Mouse (Mus musculus) embryonic facial prominence, embryonic 15.5 days (tissue): ENCODE data around the gene Palb2. TPM values are rescaled to one million over a fixed set of nuclear protein-coding genes. Genes with fewer than 3 reads are reported as not detected.

ENCODE experiments used
- ATAC-seq: fragments of 200-750 bp; cut with Nextera tagmentation; 2 replicates; pipeline ENCODE4 v1.8.0; 2017; ENCODE audit warnings: low read depth, moderate TSS enrichment; ENCODE audit not compliant: insufficient number of reproducible peaks, low FRiP score, low TSS enrichment
- H3K27ac ChIP-seq: fragments of 300-500 bp; sonication (generic); replicated peaks from 2 replicates; pipeline ENCODE4 v1.5.1; 2015; ENCODE audit warnings: mild to moderate bottlenecking, inconsistent platforms
- H3K27me3 ChIP-seq: fragments of 300-500 bp; sonication (generic); 2 replicates; pipeline ENCODE4 v1.6.1; 2015; ENCODE audit warnings: inconsistent platforms
- H3K36me3 ChIP-seq: fragments of 300-500 bp; sonication (generic); 2 replicates; pipeline ENCODE4 v1.6.1; 2015; ENCODE audit warnings: mild to moderate bottlenecking, inconsistent platforms
- H3K4me1 ChIP-seq: fragments of 300-500 bp; sonication (generic); 2 replicates; pipeline ENCODE4 v1.6.1; 2015; ENCODE audit warnings: inconsistent platforms
- H3K4me2 ChIP-seq: fragments of 300-500 bp; sonication (generic); replicated peaks from 2 replicates; pipeline ENCODE4 v1.6.1; 2015; ENCODE audit warnings: mild to moderate bottlenecking, inconsistent platforms
- H3K4me3 ChIP-seq: fragments of 300-500 bp; sonication (generic); replicated peaks from 2 replicates; pipeline ENCODE4 v1.5.1; 2015; ENCODE audit warnings: mild to moderate bottlenecking, inconsistent platforms
- H3K9ac ChIP-seq: fragments of 300-500 bp; sonication (generic); 2 replicates; pipeline ENCODE4 v1.6.1; 2015; ENCODE audit warnings: inconsistent platforms
- H3K9me3 ChIP-seq: fragments of 300-500 bp; sonication (generic); replicated peaks from 2 replicates; pipeline ENCODE4 v1.6.1; 2016; ENCODE audit warnings: inconsistent platforms
- WGBS: fragments of 180-500 bp; shearing (Covaris S2); methylation state at CpG from one replicate; pipeline ENCODE4 v1.1.7; 2015; 5-methylcytosine and 5-hydroxymethylcytosine counted together
- polyA plus RNA-seq: library from polyadenylated mRNA; unstranded; fragments of >200 nt; fragmentation: Nextera tagmentation; extraction: Ambion mirVana; gene quantifications from 2 replicates; pipeline ENCODE4 v1.2.1, GENCODE M21; 2015

Gene Palb2
- polyA plus RNA-seq: 9.2 and 12.4 TPM in 2 replicates

GRCm38 (mm10) chr7:122132497-122133337, at the start of gene Palb2, which contains the start of gene Dctn5:
Gene Palb2, minus strand, starts transcription at chr7:122132985.
Gene Dctn5, plus strand, starts transcription at chr7:122133041.
- WGBS: under 1% methylated on average over 54 of the region's 54 CpGs
- H3K4me3 ChIP-seq: peak within 1 kb of the TSS; percentile 76
- no peaks in the 10 kb centered on the region for H3K27me3 ChIP-seq

GRCm38 (mm10) chr7:122180720-122181119, 47.9 kb upstream of the Palb2 start:
- Histone ChIP-seq H3K9ac (no peak overlapping the region), H3K4me3 (no peak overlapping the region), H3K4me1 (0 out of 2 replicates have a peak, but pooled peaks cover 1% of the 10 kb centered on the region), H3K27me3 (no peaks in the 10 kb centered on the region), H3K36me3 (no peaks in the 10 kb centered on the region), H3K4me2 (no peak overlapping the region), H3K27ac (no peak overlapping the region), H3K9me3 (no peaks in the 10 kb centered on the region)
- no peak for ATAC-seq
- WGBS: 92% methylated on average over 7 of the region's 7 CpGs

More at GRCm38 (mm10) chr7:122132497-122133337, at the start of gene Palb2, which contains the start of gene Dctn5:
- Histone ChIP-seq H3K36me3 (peaks cover 36% of the 10 kb centered on the region), H3K9ac (peak within 1 kb of the TSS; percentile 77), H3K4me1 (0 out of 2 replicates have a peak, but pooled peaks cover 10% of the 10 kb centered on the region), H3K4me2 (peak within 1 kb of the TSS; percentile 68), H3K9me3 (no peaks in the 10 kb centered on the region), H3K27ac (peak within 1 kb of the TSS; percentile 80)
- ATAC-seq: peak; percentile 95

- Histone ChIP-seq H3K27ac (no peak overlapping the region), H3K9me3 (no peaks in the 10 kb centered on the region), H3K9ac (no peak overlapping the region), H3K4me3 (no peak overlapping the region), H3K4me2 (no peak overlapping the region), H3K4me1 (no peaks in the 10 kb centered on the region), H3K36me3 (peaks cover 36% of the 10 kb centered on the region), H3K27me3 (no peaks in the 10 kb centered on the region)
- WGBS: 70% methylated on average over 10 of the region's 10 CpGs
- no peak for ATAC-seq
These were observed 38.8 kb upstream of the Palb2 start for GRCm38 (mm10) chr7:122171613-122172012.

- H3K4me3 ChIP-seq: no peak overlapping the region
- no peak overlapping the region for H3K9ac ChIP-seq
- H3K27me3 ChIP-seq: no peaks in the 10 kb centered on the region
- ATAC-seq: no peak
- no peaks in the 10 kb centered on the region for H3K9me3 ChIP-seq
- no peak overlapping the region for H3K27ac ChIP-seq
- no peaks in the 10 kb centered on the region for H3K4me1 ChIP-seq
- H3K4me2 ChIP-seq: no peak overlapping the region
- H3K36me3 ChIP-seq: peaks cover 45% of the 10 kb centered on the region
- WGBS: 79% methylated on average over 6 of the region's 6 CpGs
These were observed 37.9 kb upstream of the Palb2 start for GRCm38 (mm10) chr7:122170705-122171104.

DNA sequence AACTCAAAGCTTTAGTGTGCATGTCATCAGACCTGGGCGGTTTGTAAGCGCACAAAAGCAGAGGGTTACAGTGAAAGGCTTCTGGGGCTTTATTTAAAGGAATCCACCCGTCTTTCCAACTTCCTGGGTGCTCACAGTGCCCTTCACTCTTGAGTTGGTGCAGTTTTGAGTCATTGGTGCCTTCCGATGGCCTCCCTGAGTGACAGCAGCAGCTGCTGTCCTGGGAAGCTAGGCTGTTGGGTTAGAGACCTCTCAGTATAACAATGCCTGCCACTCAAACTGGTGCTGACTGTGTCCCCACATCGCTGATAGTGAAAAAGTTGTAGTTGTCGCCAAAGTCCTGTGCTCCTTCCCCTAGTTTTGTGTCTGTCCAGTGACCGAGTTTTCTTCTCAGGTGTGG, 34.4 kb upstream of the Palb2 start:
- H3K27me3 ChIP-seq: no peaks in the 10 kb centered on the region
- no peak overlapping the region for H3K4me2 ChIP-seq
- no peak overlapping the region for H3K4me3 ChIP-seq
- ATAC-seq: no peak
- no peaks in the 10 kb centered on the region for H3K9me3 ChIP-seq
- H3K9ac ChIP-seq: no peak overlapping the region
- H3K36me3 ChIP-seq: peaks cover 70% of the 10 kb centered on the region
- WGBS: 86% methylated on average over 7 of the region's 7 CpGs
- H3K4me1 ChIP-seq: peaks cover 3% of the 10 kb centered on the region
- H3K27ac ChIP-seq: no peak overlapping the region

DNA sequence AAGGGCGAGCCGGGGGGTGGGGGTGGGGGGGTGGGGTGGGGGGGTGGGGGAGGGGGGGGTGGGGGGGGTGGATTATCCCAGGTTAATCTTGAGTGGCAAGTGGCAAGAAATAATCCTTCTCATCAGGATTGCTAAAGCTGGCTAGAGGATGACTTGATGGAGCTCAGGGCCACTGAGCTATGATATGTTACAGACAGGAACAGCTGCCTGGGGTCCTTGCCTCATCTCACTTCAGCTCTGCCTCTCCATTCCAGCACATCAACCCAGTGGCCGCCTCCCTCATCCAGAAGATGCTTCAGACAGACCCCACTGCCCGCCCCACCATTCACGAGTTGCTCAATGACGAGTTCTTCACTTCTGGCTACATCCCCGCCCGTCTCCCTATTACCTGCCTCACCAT, 31.0 kb upstream of the Palb2 start:
- Histone ChIP-seq H3K36me3 (peaks cover 55% of the 10 kb centered on the region), H3K9ac (no peak overlapping the region), H3K4me3 (no peak overlapping the region), H3K9me3 (no peaks in the 10 kb centered on the region), H3K27ac (no peak overlapping the region), H3K4me2 (no peak overlapping the region), H3K27me3 (no peaks in the 10 kb centered on the region), H3K4me1 (peaks cover 31% of the 10 kb centered on the region)
- WGBS: 89% methylated on average over 6 of the region's 8 CpGs
- ATAC-seq: no peak

DNA sequence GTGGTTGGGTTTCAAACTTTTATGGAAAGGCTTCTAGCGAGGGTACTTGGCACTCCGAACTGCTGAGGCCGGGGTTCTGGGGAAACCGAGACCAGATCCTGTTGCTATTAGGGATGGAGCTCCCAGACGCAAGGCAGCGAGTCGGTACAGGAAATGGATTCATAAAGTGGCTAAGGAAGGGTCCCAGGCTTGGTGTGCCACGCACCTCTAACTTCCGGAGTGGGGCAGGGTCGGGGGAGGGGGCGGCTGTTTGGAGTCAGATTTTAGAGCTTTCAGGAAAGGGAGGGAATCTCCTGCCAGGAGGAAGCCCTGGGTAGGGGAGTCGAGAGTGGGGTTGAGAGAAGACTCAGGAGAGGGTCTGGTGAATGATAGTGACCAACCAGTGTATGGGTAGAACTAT, 27.3 kb upstream of the Palb2 start:
- Histone ChIP-seq H3K9me3 (no peaks in the 10 kb centered on the region), H3K4me3 (peak overlapping the region; percentile 78), H3K4me2 (peak overlapping the region; percentile 92), H3K4me1 (peaks cover 43% of the 10 kb centered on the region), H3K27me3 (no peaks in the 10 kb centered on the region), H3K36me3 (peaks cover 23% of the 10 kb centered on the region), H3K9ac (peak overlapping the region; percentile 62), H3K27ac (no peak overlapping the region)
- 1% methylated on average over 12 of the region's 12 CpGs for WGBS
- ATAC-seq: no peak

DNA sequence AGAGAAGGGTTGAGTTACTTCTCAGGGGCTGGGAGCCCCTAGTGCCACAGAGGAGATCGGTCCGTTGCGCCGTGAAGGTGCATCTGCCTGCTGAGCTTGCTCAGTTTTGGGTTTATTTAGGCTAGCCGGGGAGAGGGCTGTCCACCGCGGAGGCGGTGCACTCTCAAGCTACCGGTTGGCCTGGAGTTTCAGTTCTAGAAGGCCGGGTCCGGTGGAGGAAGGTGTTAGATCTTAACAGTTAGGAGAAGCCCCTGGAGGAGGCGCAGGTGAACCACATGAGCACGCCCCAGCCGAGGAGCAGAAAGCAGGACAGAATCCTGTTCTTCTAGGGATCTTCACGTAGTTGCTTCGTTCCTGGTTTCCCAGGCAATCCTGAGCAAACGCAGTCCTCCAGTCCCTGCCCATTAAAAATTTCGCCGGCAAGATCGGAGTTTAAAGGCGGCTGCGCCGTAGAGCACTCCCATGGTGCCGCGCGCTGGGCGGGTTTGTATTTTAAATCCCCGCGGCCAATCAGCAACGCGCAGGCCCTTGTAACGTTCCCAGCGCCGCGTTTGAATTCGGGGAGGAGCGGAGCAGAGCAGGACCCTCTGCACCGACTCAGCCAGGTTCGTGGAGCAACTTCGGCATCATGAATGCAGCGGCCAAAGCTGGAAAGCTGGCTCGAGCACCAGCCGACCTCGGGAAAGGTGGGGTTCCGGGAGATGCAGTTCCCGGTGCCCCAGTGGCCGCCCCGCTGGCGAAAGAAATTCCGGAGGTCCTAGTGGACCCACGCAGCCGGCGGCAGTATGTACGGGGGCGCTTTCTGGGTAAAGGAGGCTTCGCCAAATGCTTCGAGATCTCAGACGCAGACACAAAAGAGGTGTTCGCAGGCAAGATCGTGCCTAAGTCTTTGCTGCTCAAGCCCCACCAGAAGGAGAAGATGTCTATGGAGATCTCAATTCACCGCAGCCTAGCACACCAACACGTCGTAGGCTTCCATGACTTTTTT, 26.4 kb upstream of the Palb2 start, which contains the start of gene Plk1:
Gene Plk1, plus strand, starts transcription at position 525 of the 988 bp plus-strand sequence.
- H3K36me3 ChIP-seq: peaks cover 16% of the 10 kb centered on the region
- ATAC-seq: peak; percentile 89
- WGBS: under 1% methylated on average over 63 of the region's 63 CpGs

DNA sequence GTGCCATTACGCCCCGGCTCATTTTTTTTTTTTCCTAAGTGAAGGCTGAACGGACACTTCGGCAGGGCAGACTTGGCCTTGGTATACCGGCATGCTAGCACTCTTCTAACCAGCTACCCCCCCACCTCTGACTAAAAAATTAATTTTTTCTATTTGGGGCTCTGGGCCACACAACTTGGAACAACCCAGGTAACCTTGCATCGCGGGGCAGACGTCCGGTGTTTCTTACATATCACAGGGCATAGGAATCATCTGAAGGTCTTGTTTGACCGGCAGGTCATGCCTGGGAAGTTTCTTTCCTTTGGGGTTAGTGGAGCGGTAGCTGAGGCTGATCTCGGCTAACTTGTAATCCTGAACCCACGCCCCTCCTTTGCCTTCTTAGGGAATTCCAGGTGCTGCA, 25.7 kb upstream of the Palb2 start:
- Histone ChIP-seq H3K4me2 (peak overlapping the region; percentile 92), H3K4me1 (peaks cover 43% of the 10 kb centered on the region), H3K27me3 (no peaks in the 10 kb centered on the region), H3K9me3 (no peaks in the 10 kb centered on the region), H3K9ac (peak overlapping the region; percentile 62), H3K27ac (peak overlapping the region; percentile 87), H3K36me3 (peaks cover 13% of the 10 kb centered on the region), H3K4me3 (peak overlapping the region; percentile 78)
- WGBS: 4% methylated on average over 13 of the region's 13 CpGs
- ATAC-seq: no peak

More for the DNA sequence above, 26.4 kb upstream of the Palb2 start, which contains the start of gene Plk1:
- H3K27me3 ChIP-seq: no peaks in the 10 kb centered on the region
- H3K4me2 ChIP-seq: peak within 1 kb of the TSS; percentile 92
- H3K4me3 ChIP-seq: peak within 1 kb of the TSS; percentile 78
- H3K4me1 ChIP-seq: peaks cover 43% of the 10 kb centered on the region
- H3K9ac ChIP-seq: peak within 1 kb of the TSS; percentile 62
- peak within 1 kb of the TSS; percentile 87 for H3K27ac ChIP-seq
- no peaks in the 10 kb centered on the region for H3K9me3 ChIP-seq

DNA sequence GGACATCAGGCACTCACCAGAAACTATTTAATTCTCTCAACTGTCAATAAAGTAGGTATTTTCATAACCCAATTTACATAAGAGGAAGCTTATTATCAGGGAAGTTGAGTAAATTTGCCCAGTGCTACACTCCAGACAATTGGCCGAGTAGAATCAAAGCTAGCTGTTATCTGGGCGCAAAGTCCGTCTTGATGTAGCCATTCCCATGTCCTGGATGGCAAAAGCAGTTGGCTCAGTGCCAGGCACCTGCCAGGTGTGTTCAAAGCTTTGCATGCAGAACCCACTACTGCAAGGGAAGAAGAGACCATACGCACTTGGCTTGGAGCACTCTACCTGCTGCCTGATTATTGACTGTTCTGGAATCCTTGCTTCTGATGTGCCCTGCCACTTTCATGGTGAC, 19.7 kb upstream of the Palb2 start:
- Histone ChIP-seq H3K27me3 (no peaks in the 10 kb centered on the region), H3K27ac (no peak overlapping the region), H3K4me1 (no peaks in the 10 kb centered on the region), H3K9ac (no peak overlapping the region), H3K36me3 (peaks cover 29% of the 10 kb centered on the region), H3K4me3 (no peak overlapping the region), H3K4me2 (no peak overlapping the region), H3K9me3 (no peaks in the 10 kb centered on the region)
- whole genome bisulfite sequencing: 85% methylated on average over 4 of the region's 4 CpGs
- ATAC-seq: no peak

DNA sequence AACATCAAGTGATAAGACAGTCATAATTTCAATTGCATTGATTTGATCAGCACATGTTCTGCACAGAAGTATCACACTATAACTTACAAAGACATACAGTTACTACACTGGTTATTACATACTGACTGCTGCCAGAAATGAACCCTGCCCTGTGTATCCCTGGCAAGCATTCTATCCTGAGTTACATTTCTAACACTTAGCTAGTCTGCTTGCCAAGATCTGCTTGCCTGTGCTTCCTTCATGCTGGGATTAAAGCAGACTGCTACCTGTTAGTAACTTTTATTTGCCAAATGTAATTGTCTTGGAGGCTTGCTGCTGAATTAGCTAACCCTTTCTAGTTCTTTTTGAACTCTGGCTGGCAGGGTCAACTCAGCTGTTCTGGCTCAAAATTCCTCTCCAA, 8.2 kb upstream of the Palb2 start:
- H3K36me3 ChIP-seq: peaks cover 91% of the 10 kb centered on the region
- no peaks in the 10 kb centered on the region for H3K27me3 ChIP-seq
- no peak overlapping the region for H3K4me2 ChIP-seq
- no peaks in the 10 kb centered on the region for H3K4me1 ChIP-seq
- H3K9me3 ChIP-seq: no peaks in the 10 kb centered on the region
- no peak for ATAC-seq
- no peak overlapping the region for H3K9ac ChIP-seq
- no peak overlapping the region for H3K27ac ChIP-seq
- H3K4me3 ChIP-seq: no peak overlapping the region
